Mouse (Mus musculus) embryonic facial prominence, embryonic 11.5 days (tissue): ENCODE results near the gene Olfr1022. TPM values are rescaled to one million over a fixed set of nuclear protein-coding genes. Genes with fewer than 3 reads are reported as not detected.

ENCODE experiments used
- ATAC-seq: fragments of 200-750 bp; cut with Nextera tagmentation; replicated peaks from 2 replicates; pipeline ENCODE4 v1.8.0; 2017; ENCODE audit warnings: low read depth; ENCODE audit not compliant: insufficient number of reproducible peaks, low FRiP score, low TSS enrichment
- DNase-seq: peaks from one replicate; pipeline ENCODE4 v3.0.0-alpha.2; 2015; ENCODE audit warnings: low spot score
- H3K27ac ChIP-seq: fragments of 300-500 bp; sonication (generic); replicated peaks from 2 replicates; pipeline ENCODE4 v1.5.1; 2014; ENCODE audit warnings: mild to moderate bottlenecking, low read depth, low read length, control low read depth
- H3K27me3 ChIP-seq: fragments of 300-500 bp; sonication (generic); 2 replicates; pipeline ENCODE4 v1.6.1; 2014; ENCODE audit warnings: mild to moderate bottlenecking, low read length, moderate library complexity, mixed read lengths; ENCODE audit not compliant: control insufficient read depth, insufficient read depth
- H3K36me3 ChIP-seq: fragments of 300-500 bp; sonication (generic); replicated peaks from 2 replicates; pipeline ENCODE4 v1.6.1; 2014; ENCODE audit warnings: low read depth, mild to moderate bottlenecking, low read length, moderate library complexity, mixed read lengths; ENCODE audit not compliant: control insufficient read depth, insufficient read depth
- H3K4me1 ChIP-seq: fragments of 300-500 bp; sonication (generic); 2 replicates; pipeline ENCODE4 v1.6.1; 2014; ENCODE audit warnings: low read length, mixed read lengths; ENCODE audit not compliant: control insufficient read depth, insufficient read depth
- H3K4me2 ChIP-seq: fragments of 300-500 bp; sonication (generic); 2 replicates; pipeline ENCODE4 v1.6.1; 2014; ENCODE audit warnings: low read depth, mild to moderate bottlenecking, control low read depth, low read length, moderate library complexity
- H3K4me3 ChIP-seq: fragments of 300-500 bp; sonication (generic); 2 replicates; pipeline ENCODE4 v1.5.1; 2014; ENCODE audit warnings: low read depth, low read length, control low read depth
- H3K9ac ChIP-seq: fragments of 300-500 bp; sonication (generic); replicated peaks from 2 replicates; pipeline ENCODE4 v1.6.1; 2014; ENCODE audit warnings: mild to moderate bottlenecking, control low read depth, low read length
- H3K9me3 ChIP-seq: fragments of 300-500 bp; sonication (generic); replicated peaks from 2 replicates; pipeline ENCODE4 v1.6.1; 2016; ENCODE audit warnings: mild to moderate bottlenecking, low read length, inconsistent platforms, mixed read lengths; ENCODE audit not compliant: control insufficient read depth
- WGBS: fragments of 180-500 bp; shearing (Covaris S2); extraction: QIAGEN DNeasy Blood & Tissue Kit; methylation state at CpG from one replicate; pipeline ENCODE4 v1.1.7; 2014; 5-methylcytosine and 5-hydroxymethylcytosine counted together
- polyA plus RNA-seq: library from polyadenylated mRNA; unstranded; fragments of >200 nt; fragmentation: Nextera tagmentation; extraction: Ambion mirVana; gene quantifications from 2 replicates; pipeline ENCODE4 v1.2.1, GENCODE M21; 2014

Gene Olfr1022
- not detected in 2 replicates for polyA plus RNA-seq

DNA sequence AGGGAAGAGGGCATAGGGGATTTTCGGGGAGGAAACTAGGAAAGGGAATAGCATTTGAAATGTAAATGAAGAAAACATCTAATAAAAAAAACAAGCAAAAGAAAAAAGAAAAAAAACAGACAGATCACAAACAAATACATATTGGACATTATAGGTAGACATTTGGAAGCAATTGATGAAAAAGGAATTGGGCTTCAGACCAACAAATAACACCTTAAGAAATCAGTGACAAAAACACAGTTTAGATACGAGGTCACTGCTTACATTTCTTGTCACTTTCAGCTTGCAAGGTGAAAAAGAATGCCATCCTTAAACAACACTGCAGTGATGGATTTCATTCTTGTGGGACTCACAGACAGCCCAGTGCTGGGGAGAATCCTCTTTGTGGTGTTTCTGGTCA, at the start of gene Olfr1022:
Olfr1022 (plus strand) TSS at position 301 of the 400 bp plus-strand sequence.
- Histone ChIP-seq H3K36me3 (no peaks in the 10 kb centered on the region), H3K27me3 (no peaks in the 10 kb centered on the region), H3K4me1 (no peaks in the 10 kb centered on the region), H3K27ac (no peak within 1 kb of the TSS), H3K9ac (no peak within 1 kb of the TSS), H3K4me3 (no peak within 1 kb of the TSS), H3K4me2 (no peak within 1 kb of the TSS), H3K9me3 (no peaks in the 10 kb centered on the region)
- ATAC-seq = no peak
- 53% methylated on average over 2 of the region's 2 CpGs for whole genome bisulfite sequencing
- no peak for DNase-seq

DNA sequence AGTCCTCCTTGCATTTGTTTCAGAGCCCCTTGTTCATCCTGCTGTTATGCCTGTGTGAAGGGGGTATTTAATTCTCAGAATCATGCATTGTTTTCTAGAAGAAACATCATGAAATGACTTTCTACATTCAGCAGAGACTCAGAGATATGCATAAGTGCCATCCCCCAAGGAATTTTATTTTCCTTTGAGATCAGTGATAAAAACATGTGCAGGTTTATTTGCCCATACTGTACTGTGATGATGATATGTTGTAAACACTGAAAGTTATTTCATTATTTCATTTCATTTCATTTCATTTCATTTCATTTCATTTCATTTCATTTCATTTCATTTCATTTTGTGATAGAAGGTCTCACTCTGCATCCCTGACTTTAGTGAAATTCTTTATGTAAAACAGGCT, 23.0 kb upstream of the Olfr1022 start, which contains the start of gene Olfr1019:
Olfr1019 (minus strand) TSS at position 101 of the 400 bp plus-strand sequence.
- Histone ChIP-seq H3K27ac (no peak within 1 kb of the TSS), H3K4me1 (no peaks in the 10 kb centered on the region), H3K27me3 (no peaks in the 10 kb centered on the region), H3K4me3 (no peak within 1 kb of the TSS), H3K9me3 (no peaks in the 10 kb centered on the region), H3K4me2 (no peak within 1 kb of the TSS), H3K9ac (no peak within 1 kb of the TSS), H3K36me3 (no peaks in the 10 kb centered on the region)
- no peak for DNase-seq
- no peak for ATAC-seq

DNA sequence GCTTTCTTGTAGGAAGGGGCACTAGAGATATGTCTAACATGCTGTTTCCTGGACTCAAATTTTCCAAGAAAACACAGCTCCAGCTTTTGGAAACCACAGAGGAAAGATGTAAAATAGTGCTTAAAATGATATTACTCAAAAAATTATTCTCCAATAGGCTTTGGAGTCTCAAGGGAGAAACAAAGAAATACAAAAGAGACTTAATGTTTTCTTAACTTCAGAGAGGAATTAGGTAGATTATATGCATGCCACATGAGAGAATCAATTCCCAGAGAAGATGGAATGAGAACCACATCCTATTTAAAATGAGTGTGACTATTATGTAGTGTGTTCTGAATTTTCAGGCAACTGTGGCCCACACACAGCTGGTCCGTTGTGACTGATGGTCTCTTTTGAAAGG, 21.7 kb upstream of the Olfr1022 start, which contains the start of gene Olfr1020:
Olfr1020 (plus strand) TSS at position 301 of the 400 bp plus-strand sequence.
- Histone ChIP-seq H3K4me3 (no peak within 1 kb of the TSS), H3K27ac (no peak within 1 kb of the TSS), H3K9ac (no peak within 1 kb of the TSS), H3K27me3 (no peaks in the 10 kb centered on the region), H3K4me2 (no peak within 1 kb of the TSS), H3K4me1 (no peaks in the 10 kb centered on the region), H3K36me3 (no peaks in the 10 kb centered on the region), H3K9me3 (no peaks in the 10 kb centered on the region)
- no peak for ATAC-seq
- DNase-seq = no peak
- WGBS = 76% methylated on average over 1 of the region's 1 CpGs

DNA sequence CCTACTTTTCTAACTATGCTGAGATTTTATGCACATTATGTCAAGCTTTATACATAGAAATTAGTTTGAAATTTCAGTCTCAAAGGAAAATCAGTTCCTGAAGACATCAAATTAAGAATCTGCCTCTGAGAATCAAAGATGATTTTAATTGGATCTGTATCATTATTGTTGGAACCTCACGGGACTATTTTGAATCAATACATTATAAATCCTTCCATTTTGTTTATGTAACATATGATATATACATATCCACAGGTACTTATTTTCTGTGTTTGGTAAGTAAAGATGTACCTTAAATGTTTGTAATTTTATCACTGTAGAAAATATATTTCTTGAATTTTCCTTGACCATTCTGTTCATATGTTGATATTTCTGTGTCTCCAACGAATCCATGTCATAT, 16.9 kb downstream of the Olfr1022 start, which contains the start of gene Olfr1023:
Olfr1023 (plus strand) TSS at position 301 of the 400 bp plus-strand sequence.
- H3K36me3 ChIP-seq = no peaks in the 10 kb centered on the region
- H3K9ac ChIP-seq = no peak within 1 kb of the TSS
- H3K27me3 ChIP-seq = no peaks in the 10 kb centered on the region
- no peaks in the 10 kb centered on the region for H3K9me3 ChIP-seq
- H3K27ac ChIP-seq = no peak within 1 kb of the TSS
- no peak within 1 kb of the TSS for H3K4me2 ChIP-seq
- no peak within 1 kb of the TSS for H3K4me3 ChIP-seq
- H3K4me1 ChIP-seq = no peaks in the 10 kb centered on the region
- 77% methylated on average over 2 of the region's 2 CpGs for WGBS
- ATAC-seq = no peak
- no peak for DNase-seq

DNA sequence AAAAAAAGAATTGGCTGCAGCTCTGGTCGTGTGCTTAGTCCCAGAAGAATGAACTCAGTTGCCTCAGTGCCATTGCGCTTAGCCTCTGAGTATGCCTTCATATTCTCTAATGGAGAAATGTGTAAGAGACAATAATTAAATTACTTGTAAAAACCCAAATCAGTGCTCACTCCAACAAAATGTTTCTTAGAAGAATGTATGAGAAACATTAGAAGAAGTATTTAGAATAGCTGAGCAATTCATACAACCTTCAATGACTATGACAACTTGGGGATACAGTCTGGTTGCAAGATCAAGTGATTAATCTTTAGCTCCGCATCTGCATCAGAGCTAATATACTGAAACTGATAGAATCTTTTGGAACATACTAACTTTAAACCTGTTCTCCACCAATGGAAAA, 36.6 kb downstream of the Olfr1022 start, which contains the start of gene Olfr1024:
Olfr1024 (minus strand) TSS at position 101 of the 400 bp plus-strand sequence.
- H3K27me3 ChIP-seq = no peaks in the 10 kb centered on the region
- no peaks in the 10 kb centered on the region for H3K36me3 ChIP-seq
- H3K27ac ChIP-seq = no peak within 1 kb of the TSS
- H3K4me3 ChIP-seq = no peak within 1 kb of the TSS
- 85% methylated on average over 3 of the region's 3 CpGs for WGBS
- no peak for DNase-seq
- no peak within 1 kb of the TSS for H3K4me2 ChIP-seq
- no peak within 1 kb of the TSS for H3K9ac ChIP-seq
- no peaks in the 10 kb centered on the region for H3K4me1 ChIP-seq
- no peak for ATAC-seq
- no peaks in the 10 kb centered on the region for H3K9me3 ChIP-seq

DNA sequence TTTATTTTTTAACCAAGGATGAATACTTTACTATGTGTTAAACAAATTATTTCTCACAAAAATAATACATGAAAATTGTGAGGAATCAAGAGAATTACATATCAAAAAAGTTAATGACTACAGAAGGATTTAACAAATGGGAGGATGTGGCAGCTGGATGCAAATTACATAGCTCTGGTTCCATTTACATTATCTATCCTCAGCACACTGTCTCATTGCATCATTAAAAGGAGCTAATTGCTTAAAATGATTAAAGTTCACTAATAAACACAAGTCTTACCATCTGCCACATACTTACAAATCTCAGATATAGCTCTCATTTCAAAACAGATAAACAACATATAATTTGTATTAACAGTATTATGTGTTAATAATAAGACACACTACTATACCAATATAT, 44.8 kb downstream of the Olfr1022 start:
- H3K9me3 ChIP-seq = no peaks in the 10 kb centered on the region
- no peaks in the 10 kb centered on the region for H3K27me3 ChIP-seq
- H3K4me2 ChIP-seq = no peak overlapping the region
- H3K27ac ChIP-seq = no peak overlapping the region
- DNase-seq (no peak), ATAC-seq (no peak)
- H3K4me1 ChIP-seq = no peaks in the 10 kb centered on the region
- no peak overlapping the region for H3K9ac ChIP-seq
- no peaks in the 10 kb centered on the region for H3K36me3 ChIP-seq
- no peak overlapping the region for H3K4me3 ChIP-seq

DNA sequence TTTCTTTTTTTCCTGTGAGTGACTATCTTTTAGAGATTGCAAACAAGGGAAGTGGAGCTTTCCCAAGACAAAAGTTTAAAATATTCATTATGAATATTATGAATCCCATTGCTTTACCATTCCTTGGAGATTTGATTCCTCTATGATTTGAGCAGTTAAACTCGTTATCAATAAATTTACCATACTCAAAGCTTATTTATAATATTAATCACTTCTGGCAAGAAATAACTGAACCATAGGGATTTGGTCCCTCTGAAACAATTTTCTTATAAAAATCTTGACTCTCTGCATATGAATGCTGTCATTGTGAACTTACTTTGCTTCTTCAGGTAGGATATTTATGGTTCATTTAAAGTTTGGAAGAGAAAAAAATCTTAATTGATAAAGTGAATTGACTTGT, 46.5 kb downstream of the Olfr1022 start, which contains the start of gene Olfr1025-ps1:
Olfr1025-ps1 (plus strand) TSS at position 301 of the 400 bp plus-strand sequence.
- no peak for ATAC-seq
- no peak within 1 kb of the TSS for H3K9ac ChIP-seq
- H3K4me2 ChIP-seq = no peak within 1 kb of the TSS
- no peak within 1 kb of the TSS for H3K4me3 ChIP-seq
- H3K27me3 ChIP-seq = no peaks in the 10 kb centered on the region
- H3K9me3 ChIP-seq = no peaks in the 10 kb centered on the region
- no peaks in the 10 kb centered on the region for H3K4me1 ChIP-seq
- WGBS = 58% methylated on average over 1 of the region's 1 CpGs
- DNase-seq = no peak
- no peak within 1 kb of the TSS for H3K27ac ChIP-seq
- no peaks in the 10 kb centered on the region for H3K36me3 ChIP-seq
